Mouse (Mus musculus): ENCODE results near the gene Tpk1. TPM values are rescaled to one million over a fixed set of nuclear protein-coding genes. Genes with fewer than 3 reads are reported as not detected.
"Not testable (repeated sequence)": the region's sequence is repeated elsewhere in the genome, so short reads cannot be mapped to it uniquely, and the experiment has no call there.

Gene Tpk1
- polyA plus RNA-seq, 1 experiment from 2014 or later, result 7.4 TPM

DNA sequence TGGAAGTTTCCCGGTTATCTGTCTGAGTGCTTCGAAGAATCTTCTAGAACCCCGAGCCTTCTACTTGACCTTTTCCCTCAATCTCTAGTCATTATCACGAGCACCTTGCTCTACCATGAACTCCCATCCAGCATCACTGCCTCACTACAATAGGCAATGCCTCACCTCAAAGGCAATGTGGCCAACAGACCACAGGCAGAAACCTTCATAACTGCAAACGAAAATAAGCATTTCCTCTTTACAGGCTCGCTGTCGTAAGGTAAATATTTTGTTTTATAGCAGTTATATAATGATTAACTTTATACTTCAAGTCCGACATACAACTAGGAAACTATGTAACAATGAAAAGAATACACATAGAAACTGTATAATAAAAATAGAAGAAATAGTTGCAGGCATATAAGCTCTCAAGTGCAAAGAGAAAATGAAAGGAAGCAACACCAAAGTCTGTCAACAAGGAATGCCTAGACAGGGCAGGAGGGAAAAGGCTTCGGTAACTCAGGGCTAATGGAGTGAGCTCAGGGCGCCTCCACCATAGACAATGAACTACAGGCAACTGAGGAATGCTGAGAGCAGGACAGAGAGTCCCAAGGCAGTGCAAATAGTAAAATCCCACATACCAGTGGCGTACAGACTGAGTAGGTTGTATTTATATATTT lies 29.0 kb downstream of the Tpk1 start:
- Histone ChIP-seq H3K36me3 (replicated peaks; ENCODE audit: insufficient read depth, low read length) (no peaks in the 10 kb centered on the region), H3K27ac (ENCODE audit: low read depth) (peak overlapping the region; percentile 60; the same call in 1 of the 2 replicates), H3K27me3 (ENCODE audit: insufficient read depth, low read length) (no peaks in the 10 kb centered on the region), H3K9ac (replicated peaks) (no peak overlapping the region), H3K4me3 (ENCODE audit: low read depth, low read length) (peak overlapping the region; percentile 31), H3K9me3 (ENCODE audit: low read length) (no peaks in the 10 kb centered on the region), H3K4me2 (ENCODE audit: low read depth, low read length) (peak overlapping the region; percentile 61), H3K4me1 (ENCODE audit: insufficient read depth) (no peaks in the 10 kb centered on the region)
- WGBS (ENCODE audit: insufficient replicate concordance), result 63% methylated on average over 11 of the region's 11 CpGs
- ATAC-seq, result peak; percentile 74
- DNase-seq, result no peak
- no peak for TF ChIP-seq CTCF (IDR thresholded peaks at IDR 0.05; ENCODE audit: low read depth)
- TF ChIP-seq EP300 (IDR thresholded peaks at IDR 0.05; ENCODE audit: low read depth), result no peak

DNA sequence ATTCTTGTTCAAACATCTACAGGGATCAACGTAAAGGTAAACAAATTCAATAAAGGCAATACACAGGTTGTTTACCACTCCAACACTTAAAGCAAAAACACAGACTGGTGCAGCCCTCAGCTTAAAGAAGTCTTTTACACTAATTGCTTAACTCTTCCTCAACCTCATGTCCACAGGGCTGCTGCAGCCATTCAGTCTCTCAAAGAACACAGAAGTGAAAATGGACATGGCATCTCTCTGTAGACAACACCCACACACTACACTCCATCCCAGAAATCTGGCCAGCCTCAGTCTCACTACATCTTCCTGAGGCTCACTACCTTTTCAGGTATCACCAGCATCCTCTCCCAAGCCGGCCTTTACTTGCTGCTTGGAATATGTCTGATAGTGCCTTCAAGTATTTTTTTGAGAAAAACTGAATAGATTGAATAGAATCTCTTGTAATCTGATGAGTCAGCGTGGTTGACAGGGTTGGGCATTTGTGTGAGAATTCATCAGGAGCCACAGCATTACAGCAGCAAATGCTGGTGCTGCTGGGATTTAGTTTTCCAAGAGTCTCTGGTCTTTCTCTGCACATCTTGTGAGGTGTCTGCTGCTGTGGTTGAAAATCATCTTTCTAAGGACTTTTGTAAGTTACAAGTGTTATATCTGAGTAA lies 32.6 kb downstream of the Tpk1 start:
- no peaks in the 10 kb centered on the region for H3K4me1 ChIP-seq (ENCODE audit: insufficient read depth)
- H3K36me3 ChIP-seq (replicated peaks; ENCODE audit: insufficient read depth, low read length), result no peaks in the 10 kb centered on the region
- DNase-seq (no peak), ATAC-seq (no peak)
- H3K27ac ChIP-seq (ENCODE audit: low read depth), result no peak overlapping the region
- H3K9me3 ChIP-seq (ENCODE audit: low read length), result no peaks in the 10 kb centered on the region
- 84% methylated on average over 3 of the region's 3 CpGs for WGBS (ENCODE audit: insufficient replicate concordance)
- no peak overlapping the region for H3K4me2 ChIP-seq (ENCODE audit: low read depth, low read length)
- no peak overlapping the region for H3K4me3 ChIP-seq (ENCODE audit: low read depth, low read length)
- H3K9ac ChIP-seq (replicated peaks), result no peak overlapping the region
- no peaks in the 10 kb centered on the region for H3K27me3 ChIP-seq (ENCODE audit: insufficient read depth, low read length)
- TF ChIP-seq CTCF (IDR thresholded peaks at IDR 0.05; ENCODE audit: low read depth), result no peak
- TF ChIP-seq EP300 (IDR thresholded peaks at IDR 0.05; ENCODE audit: low read depth), result no peak

DNA sequence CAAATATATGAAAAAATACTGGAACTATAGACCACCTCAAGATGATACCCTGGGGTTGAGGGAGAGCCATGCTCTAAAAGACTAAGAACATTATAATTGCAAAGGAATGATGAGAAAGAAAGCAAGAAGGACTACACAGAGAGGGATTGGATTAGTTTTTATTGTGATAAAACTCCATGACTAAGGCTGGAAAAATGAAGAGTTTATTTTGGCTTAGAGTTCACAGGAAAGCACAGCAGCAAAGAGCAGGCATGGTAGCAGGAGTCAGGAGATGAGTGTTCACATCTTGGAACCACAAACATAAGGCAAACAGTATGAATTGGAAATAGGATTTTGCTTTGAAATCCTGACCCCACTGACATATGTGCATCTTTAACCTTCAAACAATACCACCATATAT lies 33.2 kb downstream of the Tpk1 start:
- Histone ChIP-seq H3K27ac (ENCODE audit: low read depth) (no peak overlapping the region), H3K36me3 (replicated peaks; ENCODE audit: insufficient read depth, low read length) (no peaks in the 10 kb centered on the region), H3K9me3 (ENCODE audit: low read length) (no peaks in the 10 kb centered on the region), H3K9ac (replicated peaks) (no peak overlapping the region), H3K4me1 (ENCODE audit: insufficient read depth) (no peaks in the 10 kb centered on the region), H3K4me2 (ENCODE audit: low read depth, low read length) (no peak overlapping the region), H3K4me3 (ENCODE audit: low read depth, low read length) (no peak overlapping the region), H3K27me3 (ENCODE audit: insufficient read depth, low read length) (no peaks in the 10 kb centered on the region)
- no peak for TF ChIP-seq EP300 (IDR thresholded peaks at IDR 0.05; ENCODE audit: low read depth)
- no peak for TF ChIP-seq CTCF (IDR thresholded peaks at IDR 0.05; ENCODE audit: low read depth)
- ATAC-seq (no peak), DNase-seq (no peak)

DNA sequence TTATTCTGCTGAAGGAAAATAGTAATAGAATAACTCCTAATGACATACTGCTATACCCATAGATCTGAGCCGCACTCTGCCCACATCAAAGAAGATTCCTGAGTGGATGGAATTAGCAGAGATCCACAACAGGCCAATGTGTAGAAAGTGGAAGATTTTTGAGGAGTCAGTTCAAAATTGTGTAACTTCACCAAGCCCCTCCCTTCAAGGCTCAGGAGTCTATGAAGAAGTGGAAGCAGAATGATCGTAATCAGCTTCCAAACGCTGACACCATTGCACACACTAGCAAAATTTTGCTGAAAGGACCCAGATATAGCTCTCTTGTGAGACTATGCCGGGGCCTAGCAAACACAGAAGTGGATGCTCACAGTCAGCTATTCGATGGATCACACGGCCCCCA lies 42.6 kb downstream of the Tpk1 start:
- 71% methylated on average over 6 of the region's 6 CpGs for WGBS (ENCODE audit: insufficient replicate concordance)
- not testable (repeated sequence) for DNase-seq; H3K4me2 ChIP-seq (ENCODE audit: low read depth, low read length); H3K9ac ChIP-seq (replicated peaks); H3K27ac ChIP-seq (ENCODE audit: low read depth); ATAC-seq; H3K4me3 ChIP-seq (ENCODE audit: low read depth, low read length); H3K27me3 ChIP-seq (ENCODE audit: insufficient read depth, low read length); H3K4me1 ChIP-seq (ENCODE audit: insufficient read depth); H3K36me3 ChIP-seq (replicated peaks; ENCODE audit: insufficient read depth, low read length); H3K9me3 ChIP-seq (ENCODE audit: low read length)

DNA sequence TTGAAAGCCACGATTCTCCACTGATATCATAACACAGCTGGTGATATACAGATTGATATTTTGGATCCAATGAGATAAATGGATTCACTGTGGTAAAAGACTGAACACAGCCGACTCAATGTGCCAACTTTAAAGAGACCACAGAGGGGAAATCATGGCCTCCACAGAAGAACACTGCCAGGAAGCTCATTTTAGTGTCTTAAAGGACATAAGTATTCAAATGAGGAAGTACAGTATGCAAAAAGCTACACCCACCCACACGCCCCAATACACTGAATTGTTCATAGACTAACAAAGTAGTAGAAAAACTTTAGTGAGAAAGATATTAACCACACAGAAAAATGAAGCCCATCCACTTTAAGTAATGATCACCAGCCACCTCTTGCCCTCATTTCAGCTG lies 46.8 kb downstream of the Tpk1 start:
- Histone ChIP-seq H3K27ac (ENCODE audit: low read depth) (no peak overlapping the region), H3K4me2 (ENCODE audit: low read depth, low read length) (no peak overlapping the region), H3K9ac (replicated peaks) (no peak overlapping the region), H3K36me3 (replicated peaks; ENCODE audit: insufficient read depth, low read length) (no peaks in the 10 kb centered on the region), H3K9me3 (ENCODE audit: low read length) (no peaks in the 10 kb centered on the region), H3K27me3 (ENCODE audit: insufficient read depth, low read length) (no peaks in the 10 kb centered on the region), H3K4me3 (ENCODE audit: low read depth, low read length) (no peak overlapping the region), H3K4me1 (ENCODE audit: insufficient read depth) (no peaks in the 10 kb centered on the region)
- ATAC-seq (no peak), DNase-seq (no peak)
- WGBS (ENCODE audit: insufficient replicate concordance), result 38% methylated on average over 3 of the region's 3 CpGs
- TF ChIP-seq EP300 (IDR thresholded peaks at IDR 0.05; ENCODE audit: low read depth), result no peak
- no peak for TF ChIP-seq CTCF (IDR thresholded peaks at IDR 0.05; ENCODE audit: low read depth)

DNA sequence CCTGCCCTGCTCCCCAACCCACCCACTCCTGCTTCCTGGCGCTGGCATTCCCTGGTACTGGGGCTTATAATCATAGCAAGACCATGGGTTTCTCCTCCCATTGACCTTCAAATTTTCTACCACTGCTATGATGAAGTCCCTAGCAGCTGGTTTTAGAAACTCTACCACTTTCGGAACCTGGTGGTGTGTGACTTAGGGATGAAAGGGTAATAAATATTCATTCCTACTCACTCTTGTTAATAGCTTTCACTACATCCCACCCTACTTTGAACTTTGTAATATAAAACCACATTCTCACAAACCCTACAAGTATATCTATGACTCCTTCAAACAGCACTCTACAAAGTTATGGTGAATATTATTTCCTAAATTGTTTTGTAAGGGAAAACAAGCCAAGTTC lies 54.3 kb downstream of the Tpk1 start:
- H3K9ac ChIP-seq (replicated peaks), result no peak overlapping the region
- ATAC-seq, result no peak
- no peaks in the 10 kb centered on the region for H3K9me3 ChIP-seq (ENCODE audit: low read length)
- H3K27me3 ChIP-seq (ENCODE audit: insufficient read depth, low read length), result no peaks in the 10 kb centered on the region
- H3K36me3 ChIP-seq (replicated peaks; ENCODE audit: insufficient read depth, low read length), result no peaks in the 10 kb centered on the region
- WGBS (ENCODE audit: insufficient replicate concordance), result 84% methylated on average over 2 of the region's 2 CpGs
- H3K4me3 ChIP-seq (ENCODE audit: low read depth, low read length), result no peak overlapping the region
- no peak for TF ChIP-seq EP300 (IDR thresholded peaks at IDR 0.05; ENCODE audit: low read depth)
- no peak for TF ChIP-seq CTCF (IDR thresholded peaks at IDR 0.05; ENCODE audit: low read depth)
- DNase-seq, result no peak
- H3K4me1 ChIP-seq (ENCODE audit: insufficient read depth), result no peaks in the 10 kb centered on the region
- H3K4me2 ChIP-seq (ENCODE audit: low read depth, low read length), result no peak overlapping the region
- no peak overlapping the region for H3K27ac ChIP-seq (ENCODE audit: low read depth)
